Mouse (Mus musculus): ENCODE data around the gene Ndrg2.

Gene Ndrg2

GRCm38 (mm10) chr14:51913062-51913959 lies 647 bp downstream of the Ndrg2 start:
- no peak for DNase-seq (ENCODE audit: low read depth, low spot score)

GRCm38 (mm10) chr14:51912391-51913061 lies 1.4 kb downstream of the Ndrg2 start:
- no peak for DNase-seq (ENCODE audit: low read depth, low spot score)

- no peak for DNase-seq (ENCODE audit: low read depth, low spot score)
These were observed 2.7 kb downstream of the Ndrg2 start for GRCm38 (mm10) chr14:51911301-51911700.

- DNase-seq (ENCODE audit: low read depth, low spot score) = no peak
These were observed 7.9 kb downstream of the Ndrg2 start for GRCm38 (mm10) chr14:51906102-51906501.

GRCm38 (mm10) chr14:51904706-51905105 lies 9.3 kb downstream of the Ndrg2 start:
- DNase-seq (ENCODE audit: low read depth, low spot score) = no peak

- no peak for DNase-seq (ENCODE audit: low read depth, low spot score)
These were observed 10.2 kb downstream of the Ndrg2 start for GRCm38 (mm10) chr14:51903782-51904181.

- DNase-seq (ENCODE audit: low read depth, low spot score) = no peak
These were observed 10.9 kb downstream of the Ndrg2 start for GRCm38 (mm10) chr14:51902806-51903710.

GRCm38 (mm10) chr14:51899351-51899750 lies 14.6 kb downstream of the Ndrg2 start:
- no peak for DNase-seq (ENCODE audit: low read depth, low spot score)

GRCm38 (mm10) chr14:51896539-51897170 lies 17.3 kb downstream of the Ndrg2 start:
- no peak for DNase-seq (ENCODE audit: low read depth, low spot score)

GRCm38 (mm10) chr14:51896019-51896418 lies 17.9 kb downstream of the Ndrg2 start:
- no peak for DNase-seq (ENCODE audit: low read depth, low spot score)

GRCm38 (mm10) chr14:51895071-51895470 lies 18.9 kb downstream of the Ndrg2 start:
- DNase-seq (ENCODE audit: low read depth, low spot score) = no peak

- no peak for DNase-seq (ENCODE audit: low read depth, low spot score)
These were observed 20.1 kb downstream of the Ndrg2 start for GRCm38 (mm10) chr14:51893809-51894208.

- DNase-seq (ENCODE audit: low read depth, low spot score) = no peak
These were observed 20.7 kb downstream of the Ndrg2 start for GRCm38 (mm10) chr14:51893094-51893794.

GRCm38 (mm10) chr14:51892191-51892939 lies 21.6 kb downstream of the Ndrg2 start, which contains the start of gene Slc39a2:
TSS of gene Slc39a2 (plus strand) at chr14:51892889.
- no peak for DNase-seq (ENCODE audit: low read depth, low spot score)

- no peak for DNase-seq (ENCODE audit: low read depth, low spot score)
These were observed 24.1 kb downstream of the Ndrg2 start for GRCm38 (mm10) chr14:51889833-51890232.

- no peak for DNase-seq (ENCODE audit: low read depth, low spot score)
These were observed 27.9 kb downstream of the Ndrg2 start for GRCm38 (mm10) chr14:51886051-51886450.

- peak; percentile 94 for DNase-seq (ENCODE audit: low read depth, low spot score)
These were observed 29.2 kb downstream of the Ndrg2 start, which contains the start of gene Mettl17 for GRCm38 (mm10) chr14:51884598-51885331. TSS of gene Mettl17 (plus strand) at chr14:51884842.

- peak; percentile 24 for DNase-seq (ENCODE audit: low read depth, low spot score)
These were observed 29.9 kb downstream of the Ndrg2 start for GRCm38 (mm10) chr14:51884031-51884544.

- peak; percentile 45 for DNase-seq (ENCODE audit: low read depth, low spot score)
These were observed 30.4 kb downstream of the Ndrg2 start for GRCm38 (mm10) chr14:51883527-51884030.

All from brain, embryonic 18.5 days (tissue).